Mouse (Mus musculus) liver, embryonic 14.5 days (tissue): ENCODE results near the gene Ltb4r2. TPM values are rescaled to one million over a fixed set of nuclear protein-coding genes. Genes with fewer than 3 reads are reported as not detected.

Experiments used
- ATAC-seq: fragments of 200-750 bp; cut with Nextera tagmentation; 2 replicates; pipeline ENCODE4 v1.8.0; 2017; ENCODE audit warnings: moderate number of reproducible peaks, mild to moderate bottlenecking, moderate library complexity; ENCODE audit not compliant: insufficient read depth
- DNase-seq, 3 experiments: peaks; one replicate each; pipeline ENCODE4 v3.0.0-alpha.2; 2012 to 2013; ENCODE audit warnings: low read depth in 3 of 3, low spot score in 3 of 3
- H3K27ac ChIP-seq: fragments of 300-500 bp; sonication (generic); 2 replicates; pipeline ENCODE4 v1.5.1; 2014; ENCODE audit warnings: moderate library complexity, mild to moderate bottlenecking, control low read depth, inconsistent platforms
- H3K27me3 ChIP-seq: fragments of 300-500 bp; sonication (generic); 2 replicates; pipeline ENCODE4 v1.6.1; 2014; ENCODE audit warnings: mild to moderate bottlenecking, low read length, moderate library complexity; ENCODE audit not compliant: control insufficient read depth, insufficient read depth
- H3K36me3 ChIP-seq: fragments of 300-500 bp; sonication (generic); replicated peaks from 2 replicates; pipeline ENCODE4 v1.6.1; 2014; ENCODE audit warnings: low read depth; ENCODE audit not compliant: control insufficient read depth, insufficient read depth
- H3K4me1 ChIP-seq, 2 experiments: fragments of 200-500 bp in 1 of 2; fragments of 300-500 bp in 1 of 2; sonication (generic) in 1 of 2; replicated peaks; 2 replicates each; pipeline ENCODE4 v1.6.1; 2012 to 2014; ENCODE audit warnings: antibody characterized with exemption in 1 of 2, inconsistent platforms in 1 of 2, low read length in 1 of 2; ENCODE audit not compliant: control insufficient read depth in 2 of 2, insufficient read depth in 2 of 2
- H3K4me2 ChIP-seq: fragments of 300-500 bp; sonication (generic); 2 replicates; pipeline ENCODE4 v1.6.1; 2014; ENCODE audit warnings: low read depth, mild to moderate bottlenecking, control low read depth, moderate library complexity
- H3K4me3 ChIP-seq, 2 experiments: fragments of 200-500 bp in 1 of 2; fragments of 300-500 bp in 1 of 2; sonication (generic) in 1 of 2; 2 replicates each; pipeline ENCODE4 v1.5.1; 2012 to 2014; ENCODE audit warnings: low read depth in 2 of 2, low read length in 2 of 2, mild to moderate bottlenecking in 2 of 2, control low read depth in 1 of 2, inconsistent platforms in 1 of 2, moderate library complexity in 1 of 2; ENCODE audit not compliant: insufficient read depth in 1 of 2
- H3K9ac ChIP-seq: fragments of 300-500 bp; sonication (generic); replicated peaks from 2 replicates; pipeline ENCODE4 v1.6.1; 2014; ENCODE audit warnings: mild to moderate bottlenecking, control low read depth, moderate library complexity
- H3K9me3 ChIP-seq: fragments of 300-500 bp; sonication (generic); 2 replicates; pipeline ENCODE4 v1.6.1; 2016; ENCODE audit warnings: low read length, mixed read lengths; ENCODE audit not compliant: control insufficient read depth
- CTCF ChIP-seq: IDR thresholded peaks from 2 replicates; pipeline ENCODE4 v1.5.1; 2016; ENCODE audit warnings: antibody characterized with exemption, low read depth, control low read depth
- EP300 ChIP-seq: IDR thresholded peaks from 2 replicates; pipeline ENCODE4 v1.6.1; 2016; ENCODE audit warnings: antibody characterized with exemption, low read depth
- WGBS: fragments of 180-500 bp; shearing (Covaris S2); extraction: QIAGEN DNeasy Blood & Tissue Kit; methylation state at CpG from one replicate; pipeline ENCODE4 v1.1.7; 2014; ENCODE audit not compliant: insufficient replicate concordance; 5-methylcytosine and 5-hydroxymethylcytosine counted together
- polyA plus RNA-seq, 2 experiments: library from polyadenylated mRNA; depleted of rRNA in 1 of 2; stranded (reverse) in 1 of 2; unstranded in 1 of 2; fragments of >200 nt; fragmentation: Nextera tagmentation in 1 of 2; extraction: Ambion mirVana in 1 of 2; gene quantifications; 2 replicates each; pipeline versions ENCODE4 v1.2.1 to v1.2.3; 2012 to 2014

The Ltb4r2 gene
- polyA plus RNA-seq, 2 experiments: 0.67 TPM

- Histone ChIP-seq H3K27me3 (no peaks in the 10 kb centered on the region), H3K4me2 (no peak overlapping the region), H3K9me3 (no peaks in the 10 kb centered on the region), H3K27ac (no peak overlapping the region), H3K4me3 (no peak overlapping the region), H3K4me1 (peaks cover under 1 to 4% of the 10 kb centered on the region in 2 experiments; a peak in 2 of 4 replicates), H3K36me3 (no peaks in the 10 kb centered on the region), H3K9ac (no peak overlapping the region)
- no peak for ATAC-seq
- DNase-seq: no peak
- 83% methylated on average over 6 of the region's 6 CpGs for WGBS
- no peak for TF ChIP-seq EP300
- no peak for TF ChIP-seq CTCF
Measured at GRCm38 (mm10) chr14:55716271-55716670, 45.0 kb upstream of the Ltb4r2 start.

GRCm38 (mm10) chr14:55716884-55717283, 44.3 kb upstream of the Ltb4r2 start:
- H3K4me2 ChIP-seq: no peak overlapping the region
- 64% methylated on average over 8 of the region's 8 CpGs for WGBS
- no peaks in the 10 kb centered on the region for H3K9me3 ChIP-seq
- no peak overlapping the region for H3K4me3 ChIP-seq
- no peak overlapping the region for H3K27ac ChIP-seq
- ATAC-seq (no peak), DNase-seq (no peak)
- H3K27me3 ChIP-seq: no peaks in the 10 kb centered on the region
- peaks cover 2 to 4% of the 10 kb centered on the region in 2 experiments; a peak in 2 of 4 replicates for H3K4me1 ChIP-seq
- H3K9ac ChIP-seq: no peak overlapping the region
- TF ChIP-seq CTCF (no peak), EP300 (no peak)
- no peaks in the 10 kb centered on the region for H3K36me3 ChIP-seq

- no peak for DNase-seq
- no peak for TF ChIP-seq EP300
- TF ChIP-seq CTCF: no peak
- WGBS: 74% methylated on average over 6 of the region's 6 CpGs
- Histone ChIP-seq H3K4me1 (peaks cover 19 to 21% of the 10 kb centered on the region in 2 experiments; a peak in 3 of 4 replicates), H3K4me3 (no peak overlapping the region), H3K9me3 (no peaks in the 10 kb centered on the region), H3K9ac (no peak overlapping the region), H3K36me3 (no peaks in the 10 kb centered on the region), H3K27me3 (no peaks in the 10 kb centered on the region), H3K27ac (no peak overlapping the region), H3K4me2 (no peak overlapping the region)
- no peak for ATAC-seq
Measured at GRCm38 (mm10) chr14:55719737-55720136, 41.5 kb upstream of the Ltb4r2 start.

- Histone ChIP-seq H3K4me3 (no peak overlapping the region; a peak in 1 of 4 replicates), H3K36me3 (no peaks in the 10 kb centered on the region), H3K4me1 (peaks cover 20 to 21% of the 10 kb centered on the region in 2 experiments; a peak in 3 of 4 replicates)
Measured at GRCm38 (mm10) chr14:55720666-55721065, 40.6 kb upstream of the Ltb4r2 start.

GRCm38 (mm10) chr14:55721076-55721475, 40.2 kb upstream of the Ltb4r2 start:
- H3K4me3 ChIP-seq: peak overlapping the region in 1 of 2 experiments; percentile 79; a peak in 3 of 4 replicates
- H3K4me2 ChIP-seq: peak overlapping the region; percentile 82
- no peaks in the 10 kb centered on the region for H3K9me3 ChIP-seq
- no peaks in the 10 kb centered on the region for H3K27me3 ChIP-seq
- ATAC-seq (no peak), DNase-seq (no peak)
- H3K36me3 ChIP-seq: no peaks in the 10 kb centered on the region
- WGBS: 74% methylated on average over 6 of the region's 6 CpGs
- peak overlapping the region; percentile 18; the same call in 1 of the 2 replicates for H3K27ac ChIP-seq
- H3K4me1 ChIP-seq: peaks cover 20 to 21% of the 10 kb centered on the region in 2 experiments; a peak in 3 of 4 replicates
- no peak for TF ChIP-seq CTCF
- no peak for TF ChIP-seq EP300
- H3K9ac ChIP-seq: no peak overlapping the region; the same call in 1 of the 2 replicates

More at GRCm38 (mm10) chr14:55720666-55721065, 40.6 kb upstream of the Ltb4r2 start:
- Histone ChIP-seq H3K27ac (no peak overlapping the region), H3K9me3 (no peaks in the 10 kb centered on the region), H3K27me3 (no peaks in the 10 kb centered on the region), H3K4me2 (peak overlapping the region; percentile 82; the same call in 1 of the 2 replicates), H3K9ac (no peak overlapping the region)
- DNase-seq (no peak), ATAC-seq (no peak)
- WGBS: 90% methylated on average over 12 of the region's 12 CpGs
- TF ChIP-seq EP300 (no peak), CTCF (no peak)
